Mouse (Mus musculus): ENCODE measurements at regions not wholly inside any gene's neighbourhood (a gene's known extent, or its start where the extent isn't known, plus 50 kb on each side); places are given as distances from the start of the nearest gene placed in this dataset.
"Not testable (repeated sequence)": the region's sequence is repeated elsewhere in the genome, so short reads cannot be mapped to it uniquely, and the experiment has no call there.

DNA sequence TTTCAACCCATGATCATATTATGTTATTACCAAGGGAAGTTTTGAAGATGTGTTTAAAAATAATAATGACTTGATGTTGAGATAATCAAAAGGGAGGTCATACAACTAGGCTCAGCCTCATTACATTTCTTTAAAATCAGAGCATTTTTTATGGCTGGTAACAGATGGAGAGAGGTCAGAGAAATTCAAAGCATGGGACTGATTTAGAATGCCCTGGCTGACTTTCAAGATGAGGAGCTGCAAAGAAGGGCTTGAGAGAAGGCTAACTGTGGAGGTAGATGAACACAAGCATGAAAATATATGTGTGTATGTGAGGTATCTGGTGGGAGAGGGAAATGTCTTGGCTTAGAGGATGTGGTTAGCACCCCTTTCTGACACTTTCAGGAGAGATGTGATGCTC is 502.6 kb upstream of the Gdi2 start:
- ATAC-seq (ENCODE audit: low FRiP score); H3K36me3 ChIP-seq; H3K4me1 ChIP-seq (replicated peaks); H3K9ac ChIP-seq; H3K27me3 ChIP-seq; H3K4me3 ChIP-seq; H3K27ac ChIP-seq; H3K9me3 ChIP-seq; H3K4me2 ChIP-seq: not testable (repeated sequence)

DNA sequence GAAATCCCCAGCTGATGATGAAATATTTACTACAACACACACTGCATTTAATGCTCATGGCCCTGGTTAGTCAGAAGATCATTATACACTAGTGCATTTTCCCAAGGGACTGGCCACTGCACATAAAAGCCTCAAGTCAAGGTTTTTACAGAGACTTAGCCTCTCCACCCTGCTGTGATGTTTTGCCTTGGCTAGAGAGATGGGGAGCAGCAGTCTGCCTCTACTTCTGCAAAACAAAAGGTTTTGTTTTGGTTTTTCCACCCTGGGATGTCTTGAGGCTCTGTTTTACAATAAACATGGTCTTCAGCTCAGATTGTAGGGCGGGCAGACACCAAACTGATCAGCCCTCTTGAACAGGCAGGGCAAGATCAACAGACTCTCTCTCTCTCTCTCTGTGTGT is 500.9 kb upstream of the Gdi2 start:
- H3K4me1 ChIP-seq (replicated peaks); H3K4me2 ChIP-seq; H3K4me3 ChIP-seq; H3K27ac ChIP-seq; H3K9ac ChIP-seq; H3K36me3 ChIP-seq; H3K27me3 ChIP-seq; H3K9me3 ChIP-seq: not testable (repeated sequence)
- 0 out of 2 replicates have a peak, but pooled peaks have one; percentile 43 for ATAC-seq (ENCODE audit: low FRiP score)
- WGBS, result 25% methylated on average over 1 of the region's 1 CpGs

DNA sequence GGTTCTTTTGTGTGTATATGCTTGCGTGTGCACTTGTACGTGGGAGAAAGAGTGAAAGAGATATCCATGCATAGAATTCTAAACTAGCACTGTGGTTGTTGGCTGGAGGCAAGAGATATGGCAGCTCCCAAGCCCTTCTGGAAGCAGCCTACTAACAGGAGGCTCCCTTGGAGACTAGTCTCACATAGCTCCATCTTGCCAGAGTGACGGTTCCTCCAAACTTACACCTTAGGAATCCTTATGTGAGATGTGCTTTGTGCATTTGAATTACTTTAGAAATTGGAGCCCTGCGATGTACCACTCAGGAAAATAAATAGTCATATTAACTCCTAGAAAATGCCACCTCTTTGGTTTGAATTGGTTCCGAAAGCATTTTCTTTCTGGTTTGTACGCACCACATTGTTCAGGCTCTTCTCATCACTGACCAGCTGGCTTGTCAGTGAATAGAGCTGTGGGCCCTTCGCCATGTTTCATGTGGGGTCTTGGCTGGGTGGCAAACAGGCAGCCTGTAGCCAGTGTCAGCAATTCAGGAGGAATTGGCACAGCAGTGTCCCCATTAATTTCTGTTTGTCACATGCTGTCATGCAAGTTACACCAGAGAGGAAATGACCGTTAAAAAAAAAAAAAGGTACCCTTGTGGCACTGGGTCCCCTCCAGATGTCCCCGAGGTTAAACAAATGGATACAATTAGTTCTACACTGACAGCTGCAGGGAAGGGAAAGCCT is 491.3 kb upstream of the Gdi2 start:
- not testable (repeated sequence) for H3K9ac ChIP-seq; ATAC-seq (ENCODE audit: low FRiP score); H3K4me2 ChIP-seq; H3K4me1 ChIP-seq (replicated peaks); H3K27ac ChIP-seq; H3K4me3 ChIP-seq; H3K9me3 ChIP-seq; H3K27me3 ChIP-seq; H3K36me3 ChIP-seq
- 82% methylated on average over 9 of the region's 9 CpGs for WGBS

DNA sequence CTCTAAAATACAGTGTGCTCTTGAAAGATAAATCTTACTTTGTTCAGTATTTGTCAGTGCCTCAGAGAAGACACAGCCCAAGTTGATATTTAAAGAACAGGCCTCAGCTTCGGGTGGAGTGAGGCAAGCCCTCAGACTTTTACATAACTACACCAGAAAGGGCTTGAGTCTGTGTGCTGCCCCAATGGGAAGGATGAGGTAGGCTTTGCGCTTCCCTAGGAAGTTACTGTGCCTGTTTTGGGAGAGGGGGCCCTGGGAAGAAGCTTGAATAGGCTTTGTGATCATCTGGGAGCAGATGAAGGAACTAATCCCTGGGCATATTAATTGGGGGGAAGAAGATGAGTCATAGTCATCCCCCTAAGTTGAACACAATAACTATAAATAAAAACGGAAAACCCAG is 454.4 kb upstream of the Gdi2 start:
- H3K4me3 ChIP-seq; H3K4me1 ChIP-seq (replicated peaks); H3K27ac ChIP-seq; H3K9ac ChIP-seq; ATAC-seq (ENCODE audit: low FRiP score); H3K36me3 ChIP-seq; H3K4me2 ChIP-seq; H3K9me3 ChIP-seq; H3K27me3 ChIP-seq: not testable (repeated sequence)
- WGBS, result 77% methylated on average over 3 of the region's 3 CpGs

- not testable (repeated sequence) for H3K9me3 ChIP-seq; ATAC-seq (ENCODE audit: low FRiP score); H3K36me3 ChIP-seq; H3K4me3 ChIP-seq; H3K9ac ChIP-seq; H3K4me1 ChIP-seq (replicated peaks); H3K4me2 ChIP-seq; H3K27me3 ChIP-seq; H3K27ac ChIP-seq
- 89% methylated on average over 7 of the region's 7 CpGs for WGBS
Observed at GRCm38 (mm10) chr13:3089971-3090370, 447.9 kb upstream of the Gdi2 start.

DNA sequence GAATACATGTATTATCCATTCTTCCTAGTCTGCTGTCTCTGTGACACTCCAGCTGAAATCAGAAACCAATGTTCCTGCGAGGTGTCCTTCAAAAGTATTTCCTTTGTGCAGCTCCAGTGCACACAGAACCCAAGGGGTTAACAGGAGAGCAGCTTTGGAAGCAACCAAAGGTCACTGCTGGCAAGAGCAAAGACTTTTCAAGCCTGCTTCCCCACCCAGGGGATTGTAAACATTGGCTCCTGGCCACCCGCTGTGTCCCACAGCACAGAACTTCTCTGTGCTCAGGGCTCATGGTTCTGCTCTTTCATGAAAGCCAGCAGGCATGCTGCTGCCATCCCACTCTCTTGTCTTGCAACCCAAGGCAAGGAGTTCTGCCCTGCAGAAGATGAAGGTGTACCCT is 431.3 kb upstream of the Gdi2 start:
- WGBS, result 39% methylated on average over 2 of the region's 2 CpGs
- not testable (repeated sequence) for ATAC-seq (ENCODE audit: low FRiP score); H3K27me3 ChIP-seq; H3K9ac ChIP-seq; H3K9me3 ChIP-seq; H3K4me3 ChIP-seq; H3K27ac ChIP-seq; H3K36me3 ChIP-seq; H3K4me1 ChIP-seq (replicated peaks); H3K4me2 ChIP-seq

- H3K27me3 ChIP-seq; ATAC-seq (ENCODE audit: low FRiP score); H3K27ac ChIP-seq; H3K9me3 ChIP-seq; H3K4me3 ChIP-seq; H3K9ac ChIP-seq; H3K4me1 ChIP-seq (replicated peaks); H3K4me2 ChIP-seq; H3K36me3 ChIP-seq: not testable (repeated sequence)
- 30% methylated on average over 4 of the region's 4 CpGs for WGBS
Observed at GRCm38 (mm10) chr13:3128150-3128549, 409.7 kb upstream of the Gdi2 start.

- H3K9me3 ChIP-seq, result peaks cover 11% of the 10 kb centered on the region
- H3K4me1 ChIP-seq (replicated peaks); H3K27ac ChIP-seq; H3K9ac ChIP-seq; H3K36me3 ChIP-seq; H3K4me3 ChIP-seq; ATAC-seq (ENCODE audit: low FRiP score); H3K27me3 ChIP-seq; H3K4me2 ChIP-seq: not testable (repeated sequence)
- 89% methylated on average over 2 of the region's 2 CpGs for WGBS
Observed at GRCm38 (mm10) chr13:3137281-3137680, 400.6 kb upstream of the Gdi2 start.

DNA sequence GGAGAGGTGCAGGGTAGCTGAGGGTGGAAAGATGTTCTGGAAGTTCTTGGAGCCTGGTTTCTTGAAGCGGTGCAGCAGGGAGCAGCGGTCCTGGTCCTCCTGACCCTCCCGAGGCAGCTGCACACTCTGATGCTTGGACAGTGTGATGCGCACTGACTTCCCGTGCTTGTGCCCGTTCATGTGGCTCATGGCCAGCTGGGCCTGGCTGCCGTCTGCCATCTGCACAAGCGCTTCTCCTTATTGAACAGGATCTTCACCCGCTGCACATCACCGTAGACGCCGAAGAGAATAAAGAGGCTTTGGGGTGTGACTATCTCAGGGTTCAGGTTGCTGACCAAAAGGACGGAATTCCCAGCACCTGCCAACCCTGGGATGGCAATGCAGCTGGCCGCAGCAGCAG is 399.2 kb upstream of the Gdi2 start:
- Histone ChIP-seq H3K4me1 (replicated peaks) (no peaks in the 10 kb centered on the region), H3K9ac (no peak overlapping the region), H3K27ac (no peak overlapping the region), H3K9me3 (peaks cover 11% of the 10 kb centered on the region), H3K4me3 (no peak overlapping the region), H3K36me3 (no peaks in the 10 kb centered on the region), H3K4me2 (no peak overlapping the region), H3K27me3 (no peaks in the 10 kb centered on the region)
- 95% methylated on average over 14 of the region's 14 CpGs for WGBS
- no peak for ATAC-seq (ENCODE audit: low FRiP score)

GRCm38 (mm10) chr13:3145513-3145912 is 392.4 kb upstream of the Gdi2 start:
- H3K36me3 ChIP-seq; H3K9ac ChIP-seq; H3K4me3 ChIP-seq; ATAC-seq (ENCODE audit: low FRiP score); H3K27me3 ChIP-seq; H3K9me3 ChIP-seq; H3K4me2 ChIP-seq; H3K27ac ChIP-seq; H3K4me1 ChIP-seq (replicated peaks): not testable (repeated sequence)
- 87% methylated on average over 1 of the region's 1 CpGs for WGBS
